In the genomic region with DNA sequence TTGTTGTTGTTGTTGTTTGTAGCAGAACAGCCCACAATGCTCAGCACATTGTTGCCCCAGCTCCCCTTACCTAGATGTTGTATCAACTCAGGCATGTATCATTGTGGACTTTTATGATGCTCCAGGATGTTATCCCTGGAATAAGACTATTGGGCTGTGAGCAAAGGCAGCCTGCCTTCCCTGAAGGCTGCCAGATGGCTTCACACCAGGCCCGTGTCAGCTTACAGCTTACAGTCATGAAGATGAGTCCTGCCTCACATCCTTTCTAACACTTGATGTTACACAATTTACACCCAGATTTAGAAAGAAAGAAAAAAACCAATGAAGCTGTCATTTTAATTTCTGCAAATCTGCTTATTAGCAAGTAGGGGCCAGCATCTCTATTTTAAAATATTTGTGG, we compare ENCODE assay signal across 8 mouse cellular contexts.
DNase-seq lines count a peak whose midpoint lies in the region.

No protein-coding gene starts in this region.

- DNase-seq in layer of hippocampus, adult 9-11 months, result peak; percentile 38
- no peak for DNase-seq in layer of hippocampus, postnatal 14 days (ENCODE audit: low spot score in 2 of 2)
- peak; percentile 81 to 87 for DNase-seq in cerebellum, postnatal 10 days
- peak; percentile 43 for DNase-seq in left cerebral cortex, adult 11 months (ENCODE audit: low spot score)
- peak; percentile 8 for DNase-seq in right cerebral cortex, postnatal 4 days
- DNase-seq in adrenal gland, postnatal 25 days, result no peak
- DNase-seq in kidney, adult 8-10 months, result no peak
- DNase-seq in thymus, postnatal 10 days (ENCODE audit: low spot score in 2 of 2), result no peak

Comparison
In these comparisons a context has a peak if more than half of its experiments do, and no peak if none do; other contexts are left out.
1. DNase-seq: peak in layer of hippocampus, adult 9-11 months (single experiment), cerebellum, postnatal 10 days (2 of 2), left cerebral cortex, adult 11 months (single experiment) and right cerebral cortex, postnatal 4 days (single experiment); none in layer of hippocampus, postnatal 14 days (0 of 2), adrenal gland, postnatal 25 days (single experiment), kidney, adult 8-10 months (0 of 2) and thymus, postnatal 10 days (0 of 2).